Mouse (Mus musculus): ENCODE measurements around the gene Rdh8.

GRCm38 (mm10) chr9:20830901-20831643 lies 12.8 kb downstream of the Rdh8 start:
- TF ChIP-seq POLR2A (IDR thresholded peaks at IDR 0.05; ENCODE audit: insufficient read depth, low read depth, low read length) = no peak
- peak; percentile 100; the same call in 1 of the 2 replicates for TF ChIP-seq CTCF (IDR thresholded peaks at IDR 0.05)

Measured in heart, adult 2 months (tissue).